Mouse (Mus musculus): Measurements from ENCODE around the gene Il25. TPM values are rescaled to one million over a fixed set of nuclear protein-coding genes. Genes with fewer than 3 reads are reported as not detected.
"Not testable (repeated sequence)": the region's sequence is repeated elsewhere in the genome, so short reads cannot be mapped to it uniquely, and the experiment has no call there.

Gene Il25
- polyA plus RNA-seq, 1 experiment from 2014 or later: not detected

DNA sequence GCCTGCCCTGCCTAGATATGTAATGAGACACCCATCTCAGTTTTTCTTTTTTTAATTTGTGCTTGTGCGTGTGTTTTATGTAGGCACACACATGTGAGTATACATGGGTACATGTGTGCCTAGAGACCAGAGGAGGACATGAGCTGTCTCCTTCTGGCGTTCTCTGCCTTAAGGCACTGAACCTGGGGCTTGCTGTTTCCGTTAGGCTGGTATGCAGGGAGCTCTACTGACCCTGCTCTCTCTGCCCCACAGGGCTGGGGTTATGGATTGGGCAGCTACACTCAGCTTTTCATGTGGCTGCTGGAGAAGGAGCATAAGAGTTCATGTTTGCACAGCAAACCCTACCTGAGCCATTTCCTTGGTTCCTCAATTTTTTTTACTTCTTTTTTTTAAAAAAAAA lies 22.0 kb downstream of the Il25 start:
- H3K4me2 ChIP-seq (ENCODE audit: low read depth, low read length): no peak overlapping the region
- H3K27me3 ChIP-seq (ENCODE audit: control insufficient read depth, insufficient read depth, low read length): no peaks in the 10 kb centered on the region
- no peaks in the 10 kb centered on the region for H3K9me3 ChIP-seq (replicated peaks; ENCODE audit: control insufficient read depth, low read length)
- H3K9ac ChIP-seq (replicated peaks; ENCODE audit: low read length): no peak overlapping the region
- H3K36me3 ChIP-seq (replicated peaks; ENCODE audit: control insufficient read depth, insufficient read depth, low read depth, low read length): no peaks in the 10 kb centered on the region
- H3K27ac ChIP-seq (replicated peaks; ENCODE audit: low read depth, low read length): no peak overlapping the region
- H3K4me1 ChIP-seq (ENCODE audit: control insufficient read depth, insufficient read depth, low read length): no peaks in the 10 kb centered on the region
- ATAC-seq (replicated peaks; ENCODE audit: insufficient number of reproducible peaks, low FRiP score, low TSS enrichment, low read depth) (no peak), DNase-seq (ENCODE audit: low spot score) (no peak)
- WGBS: 76% methylated on average over 3 of the region's 3 CpGs
- no peak overlapping the region for H3K4me3 ChIP-seq (ENCODE audit: low read depth, low read length)

DNA sequence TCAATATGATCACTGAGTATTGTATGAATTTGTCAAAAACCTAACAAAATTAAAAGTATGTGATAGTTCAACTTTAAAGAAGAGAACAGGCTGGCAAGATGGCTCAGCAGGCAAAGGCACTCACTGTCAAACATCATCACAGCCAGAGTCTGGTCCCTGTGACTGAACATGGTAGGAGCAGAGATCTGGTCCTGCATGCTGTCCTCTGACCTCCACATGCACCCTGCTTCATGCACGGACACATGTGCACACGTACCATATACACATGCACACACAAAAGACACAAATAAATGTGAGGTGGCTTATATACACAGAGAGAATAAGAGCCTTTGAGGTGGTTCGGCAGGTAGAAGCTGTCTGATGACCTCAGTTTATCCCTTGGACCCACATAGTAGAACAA lies 23.0 kb downstream of the Il25 start:
- no peaks in the 10 kb centered on the region for H3K9me3 ChIP-seq (replicated peaks; ENCODE audit: control insufficient read depth, low read length)
- no peak overlapping the region for H3K4me3 ChIP-seq (ENCODE audit: low read depth, low read length)
- ATAC-seq (replicated peaks; ENCODE audit: insufficient number of reproducible peaks, low FRiP score, low TSS enrichment, low read depth) (no peak), DNase-seq (ENCODE audit: low spot score) (no peak)
- H3K27me3 ChIP-seq (ENCODE audit: control insufficient read depth, insufficient read depth, low read length): no peaks in the 10 kb centered on the region
- H3K36me3 ChIP-seq (replicated peaks; ENCODE audit: control insufficient read depth, insufficient read depth, low read depth, low read length): no peaks in the 10 kb centered on the region
- no peak overlapping the region for H3K9ac ChIP-seq (replicated peaks; ENCODE audit: low read length)
- no peak overlapping the region for H3K4me2 ChIP-seq (ENCODE audit: low read depth, low read length)
- no peaks in the 10 kb centered on the region for H3K4me1 ChIP-seq (ENCODE audit: control insufficient read depth, insufficient read depth, low read length)
- no peak overlapping the region for H3K27ac ChIP-seq (replicated peaks; ENCODE audit: low read depth, low read length)
- WGBS: 83% methylated on average over 3 of the region's 3 CpGs

DNA sequence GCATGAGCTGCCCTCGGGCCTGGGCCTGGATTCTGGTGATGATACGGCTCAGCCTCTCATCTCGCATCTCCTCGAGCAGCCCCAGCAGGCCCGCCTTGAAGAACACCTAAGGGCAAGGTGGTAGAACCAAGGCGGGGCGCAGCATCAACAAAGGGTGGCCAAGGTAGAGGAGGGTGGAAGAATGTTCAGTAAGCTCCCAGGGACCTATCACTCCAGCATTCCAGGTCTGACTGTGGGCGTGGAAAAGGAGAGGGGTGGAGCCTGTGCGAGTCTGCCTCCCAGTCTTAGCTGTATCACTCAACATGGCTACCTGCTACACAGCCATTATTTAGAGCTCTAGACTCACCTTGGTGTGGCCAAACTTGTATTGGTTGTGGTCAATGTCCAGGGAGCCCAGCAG lies 24.0 kb downstream of the Il25 start:
- DNase-seq (ENCODE audit: low spot score): no peak
- H3K9ac ChIP-seq (replicated peaks; ENCODE audit: low read length): no peak overlapping the region
- H3K27me3 ChIP-seq (ENCODE audit: control insufficient read depth, insufficient read depth, low read length): no peaks in the 10 kb centered on the region
- H3K4me2 ChIP-seq (ENCODE audit: low read depth, low read length): no peak overlapping the region
- no peaks in the 10 kb centered on the region for H3K36me3 ChIP-seq (replicated peaks; ENCODE audit: control insufficient read depth, insufficient read depth, low read depth, low read length)
- H3K4me1 ChIP-seq (ENCODE audit: control insufficient read depth, insufficient read depth, low read length): no peaks in the 10 kb centered on the region
- H3K4me3 ChIP-seq (ENCODE audit: low read depth, low read length): no peak overlapping the region
- H3K27ac ChIP-seq (replicated peaks; ENCODE audit: low read depth, low read length): no peak overlapping the region
- ATAC-seq (replicated peaks; ENCODE audit: insufficient number of reproducible peaks, low FRiP score, low TSS enrichment, low read depth): no peak
- H3K9me3 ChIP-seq (replicated peaks; ENCODE audit: control insufficient read depth, low read length): no peaks in the 10 kb centered on the region
- WGBS: 85% methylated on average over 9 of the region's 9 CpGs

DNA sequence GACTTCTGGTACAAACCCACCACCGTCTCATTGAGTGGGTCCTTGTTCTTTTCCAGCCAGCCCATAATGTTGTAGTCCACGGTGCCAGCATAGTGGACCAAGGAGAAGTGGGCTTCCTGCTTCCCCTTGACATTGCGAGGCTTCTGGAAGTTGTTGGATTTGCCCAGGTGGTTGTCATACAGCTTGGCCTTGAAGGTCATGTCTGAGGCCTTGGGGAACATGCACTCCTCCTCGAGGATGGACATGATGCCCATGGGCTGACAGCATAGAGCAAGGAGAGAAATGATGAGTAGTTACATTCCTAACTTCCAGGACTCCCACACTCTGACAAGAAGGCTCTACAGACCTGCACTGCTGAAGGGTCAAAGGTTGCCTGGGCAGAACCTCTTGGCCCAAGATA lies 26.0 kb downstream of the Il25 start:
- WGBS: 84% methylated on average over 4 of the region's 4 CpGs
- no peak overlapping the region for H3K27ac ChIP-seq (replicated peaks; ENCODE audit: low read depth, low read length)
- H3K4me3 ChIP-seq (ENCODE audit: low read depth, low read length): no peak overlapping the region

DNA sequence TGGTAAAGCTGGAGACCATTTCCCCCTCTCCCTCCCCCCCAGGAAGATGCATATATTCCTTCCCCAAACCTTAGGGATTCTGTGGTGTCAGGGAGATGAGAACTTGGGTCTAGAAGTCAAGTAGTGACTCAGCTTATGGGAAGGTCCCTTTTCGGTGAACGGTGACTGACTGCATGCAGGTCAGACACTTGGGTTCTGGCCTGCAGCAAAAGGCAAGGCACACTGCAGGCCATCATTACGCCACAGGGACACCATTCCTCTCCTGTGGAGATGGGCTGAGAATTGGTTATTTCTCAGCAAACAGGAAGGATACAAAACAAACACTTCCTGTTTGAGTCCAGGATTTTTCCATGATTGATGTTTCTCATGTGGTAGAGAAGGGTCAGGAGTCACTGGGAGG lies 26.7 kb downstream of the Il25 start:
- H3K9me3 ChIP-seq (replicated peaks; ENCODE audit: control insufficient read depth, low read length): no peaks in the 10 kb centered on the region
- WGBS: 90% methylated on average over 3 of the region's 3 CpGs
- H3K4me2 ChIP-seq (ENCODE audit: low read depth, low read length): no peak overlapping the region
- no peak overlapping the region for H3K9ac ChIP-seq (replicated peaks; ENCODE audit: low read length)
- H3K4me1 ChIP-seq (ENCODE audit: control insufficient read depth, insufficient read depth, low read length): no peaks in the 10 kb centered on the region
- ATAC-seq (replicated peaks; ENCODE audit: insufficient number of reproducible peaks, low FRiP score, low TSS enrichment, low read depth): no peak
- H3K36me3 ChIP-seq (replicated peaks; ENCODE audit: control insufficient read depth, insufficient read depth, low read depth, low read length): no peaks in the 10 kb centered on the region
- no peak overlapping the region for H3K4me3 ChIP-seq (ENCODE audit: low read depth, low read length)
- H3K27me3 ChIP-seq (ENCODE audit: control insufficient read depth, insufficient read depth, low read length): no peaks in the 10 kb centered on the region
- no peak overlapping the region for H3K27ac ChIP-seq (replicated peaks; ENCODE audit: low read depth, low read length)
- DNase-seq (ENCODE audit: low spot score): no peak

More for the DNA sequence above, 26.0 kb downstream of the Il25 start:
- ATAC-seq (replicated peaks; ENCODE audit: insufficient number of reproducible peaks, low FRiP score, low TSS enrichment, low read depth) (no peak), DNase-seq (ENCODE audit: low spot score) (no peak)
- H3K36me3 ChIP-seq (replicated peaks; ENCODE audit: control insufficient read depth, insufficient read depth, low read depth, low read length): no peaks in the 10 kb centered on the region
- no peak overlapping the region for H3K9ac ChIP-seq (replicated peaks; ENCODE audit: low read length)
- no peaks in the 10 kb centered on the region for H3K27me3 ChIP-seq (ENCODE audit: control insufficient read depth, insufficient read depth, low read length)
- H3K9me3 ChIP-seq (replicated peaks; ENCODE audit: control insufficient read depth, low read length): no peaks in the 10 kb centered on the region
- no peak overlapping the region for H3K4me2 ChIP-seq (ENCODE audit: low read depth, low read length)
- no peaks in the 10 kb centered on the region for H3K4me1 ChIP-seq (ENCODE audit: control insufficient read depth, insufficient read depth, low read length)

DNA sequence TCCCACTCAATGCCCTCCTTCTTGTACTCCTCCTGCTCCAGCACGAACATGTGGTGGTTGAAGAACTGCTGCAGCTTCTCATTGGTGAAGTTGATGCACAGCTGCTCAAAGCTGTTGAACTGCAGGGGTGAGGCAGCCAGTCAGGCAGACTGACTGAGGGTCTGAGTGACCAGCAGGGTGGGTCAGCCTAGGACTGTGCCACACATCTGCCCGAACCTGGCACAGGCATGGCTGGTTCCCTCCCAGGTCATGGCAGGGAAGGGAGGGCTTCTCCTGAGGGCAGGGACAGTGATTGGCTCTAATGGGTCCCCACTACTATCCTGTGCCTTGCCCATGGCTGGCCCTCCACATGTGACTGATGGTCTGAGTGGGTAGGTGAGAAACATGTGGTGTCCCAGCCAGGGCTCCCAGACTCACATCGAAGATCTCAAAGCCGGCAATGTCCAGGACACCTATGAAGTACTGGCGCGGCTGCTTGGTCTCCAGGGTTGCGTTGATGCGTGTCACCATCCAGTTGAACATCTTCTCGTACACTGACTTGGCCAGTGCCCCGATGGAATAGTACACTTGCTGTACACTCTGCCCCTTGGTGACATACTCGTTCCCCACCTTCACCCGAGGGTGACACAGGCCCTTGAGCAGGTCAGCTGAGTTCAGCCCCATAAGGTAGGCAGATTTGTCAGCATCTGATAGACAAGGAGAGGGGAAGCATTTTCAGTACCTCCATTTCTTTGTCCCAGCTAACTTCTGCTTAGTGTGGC lies 27.5 kb downstream of the Il25 start:
- 87% methylated on average over 12 of the region's 12 CpGs for WGBS
- DNase-seq (ENCODE audit: low spot score); H3K4me2 ChIP-seq (ENCODE audit: low read depth, low read length); H3K4me1 ChIP-seq (ENCODE audit: control insufficient read depth, insufficient read depth, low read length); H3K9ac ChIP-seq (replicated peaks; ENCODE audit: low read length); H3K27me3 ChIP-seq (ENCODE audit: control insufficient read depth, insufficient read depth, low read length); ATAC-seq (replicated peaks; ENCODE audit: insufficient number of reproducible peaks, low FRiP score, low TSS enrichment, low read depth); H3K27ac ChIP-seq (replicated peaks; ENCODE audit: low read depth, low read length); H3K4me3 ChIP-seq (ENCODE audit: low read depth, low read length); H3K9me3 ChIP-seq (replicated peaks; ENCODE audit: control insufficient read depth, low read length); H3K36me3 ChIP-seq (replicated peaks; ENCODE audit: control insufficient read depth, insufficient read depth, low read depth, low read length): not testable (repeated sequence)

DNA sequence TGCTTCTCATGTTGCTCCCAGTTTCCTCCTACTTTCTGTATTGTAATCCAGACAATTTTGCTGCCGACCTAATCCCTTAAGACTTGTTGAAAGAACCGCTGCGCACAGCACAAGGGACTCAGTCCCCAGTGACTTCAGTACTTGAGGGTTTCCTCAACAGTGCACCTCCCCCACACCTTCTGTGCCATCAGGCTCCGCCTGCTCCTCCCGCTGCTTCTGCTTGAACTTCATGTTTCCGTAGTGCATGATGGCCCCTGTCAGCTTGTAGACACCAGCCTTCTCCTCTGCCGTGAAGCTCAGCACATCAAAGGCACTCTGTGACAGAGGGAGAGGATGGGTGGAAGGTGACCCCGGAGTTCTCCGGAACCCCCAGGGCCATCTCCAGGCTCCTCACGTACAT lies 28.3 kb downstream of the Il25 start:
- Histone ChIP-seq H3K27me3 (ENCODE audit: control insufficient read depth, insufficient read depth, low read length) (no peaks in the 10 kb centered on the region), H3K27ac (replicated peaks; ENCODE audit: low read depth, low read length) (no peak overlapping the region), H3K4me1 (ENCODE audit: control insufficient read depth, insufficient read depth, low read length) (no peaks in the 10 kb centered on the region), H3K4me3 (ENCODE audit: low read depth, low read length) (no peak overlapping the region), H3K36me3 (replicated peaks; ENCODE audit: control insufficient read depth, insufficient read depth, low read depth, low read length) (no peaks in the 10 kb centered on the region), H3K4me2 (ENCODE audit: low read depth, low read length) (no peak overlapping the region), H3K9ac (replicated peaks; ENCODE audit: low read length) (no peak overlapping the region), H3K9me3 (replicated peaks; ENCODE audit: control insufficient read depth, low read length) (no peaks in the 10 kb centered on the region)
- DNase-seq (ENCODE audit: low spot score) (peak; percentile 5), ATAC-seq (replicated peaks; ENCODE audit: insufficient number of reproducible peaks, low FRiP score, low TSS enrichment, low read depth) (no peak)
- WGBS: 68% methylated on average over 10 of the region's 10 CpGs

DNA sequence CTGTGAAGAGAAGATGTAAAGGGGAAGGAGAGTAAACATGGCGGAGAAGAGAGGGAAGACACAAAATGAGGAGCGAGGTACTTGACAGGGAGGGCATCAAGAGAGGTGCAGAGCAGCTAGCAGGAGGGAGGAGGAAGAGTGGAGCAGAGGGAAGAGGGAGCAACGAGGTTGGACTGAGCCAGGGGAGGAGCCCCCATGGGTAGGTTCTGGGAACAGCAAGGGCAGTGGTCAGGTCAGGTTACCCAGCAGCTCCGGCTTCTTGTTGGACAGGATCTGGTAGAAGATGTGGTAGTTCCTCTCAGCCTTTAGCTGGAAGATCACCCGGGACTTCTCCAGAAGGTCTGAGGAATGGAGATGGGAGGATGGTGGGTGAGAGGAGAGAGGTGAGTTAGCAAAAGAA lies 29.0 kb downstream of the Il25 start:
- H3K27me3 ChIP-seq (ENCODE audit: control insufficient read depth, insufficient read depth, low read length): no peaks in the 10 kb centered on the region
- no peak overlapping the region for H3K4me3 ChIP-seq (ENCODE audit: low read depth, low read length)
- H3K9me3 ChIP-seq (replicated peaks; ENCODE audit: control insufficient read depth, low read length): no peaks in the 10 kb centered on the region
- no peak overlapping the region for H3K27ac ChIP-seq (replicated peaks; ENCODE audit: low read depth, low read length)
- H3K4me1 ChIP-seq (ENCODE audit: control insufficient read depth, insufficient read depth, low read length): no peaks in the 10 kb centered on the region
- no peak overlapping the region for H3K4me2 ChIP-seq (ENCODE audit: low read depth, low read length)
- 77% methylated on average over 5 of the region's 5 CpGs for whole genome bisulfite sequencing
- DNase-seq (ENCODE audit: low spot score) (no peak), ATAC-seq (replicated peaks; ENCODE audit: insufficient number of reproducible peaks, low FRiP score, low TSS enrichment, low read depth) (no peak)
- no peak overlapping the region for H3K9ac ChIP-seq (replicated peaks; ENCODE audit: low read length)
- no peaks in the 10 kb centered on the region for H3K36me3 ChIP-seq (replicated peaks; ENCODE audit: control insufficient read depth, insufficient read depth, low read depth, low read length)
